Mouse (Mus musculus): ENCODE results near the gene H2-Eb1. TPM values are rescaled to one million over a fixed set of nuclear protein-coding genes. Genes with fewer than 3 reads are reported as not detected.

H2-Eb1 gene
- 1.6 and 2.4 TPM in 2 replicates for polyA plus RNA-seq (2012; rRNA removed)
- polyA plus RNA-seq (2014; fragmentation: Nextera tagmentation; extraction: Ambion mirVana) = 3.4 and 4.6 TPM in 2 replicates

GRCm38 (mm10) chr17:34305380-34306030 is at the start of gene H2-Eb1:
H2-Eb1 (plus strand) TSS chr17:34305867.
- peak; percentile 84 for ATAC-seq (ENCODE audit: low FRiP score, low read depth)
- peak; percentile 91 for DNase-seq (ENCODE audit: low spot score)
- no peaks in the 10 kb centered on the region for H3K9me3 ChIP-seq (ENCODE audit: control insufficient read depth, low read length)
- H3K4me1 ChIP-seq (ENCODE audit: control insufficient read depth, insufficient read depth, low read length) = no peaks in the 10 kb centered on the region
- no peak within 1 kb of the TSS for H3K9ac ChIP-seq (ENCODE audit: low read depth, low read length, severe bottlenecking)
- TF ChIP-seq POLR2A (IDR thresholded peaks at IDR 0.05; ENCODE audit: borderline replicate concordance, extremely low read depth, insufficient read depth, insufficient read length) = no peak
- H3K27ac ChIP-seq (replicated peaks; ENCODE audit: low read depth, low read length) = no peak within 1 kb of the TSS
- H3K4me2 ChIP-seq (replicated peaks; ENCODE audit: low read depth, low read length, severe bottlenecking) = no peak within 1 kb of the TSS
- H3K27me3 ChIP-seq (ENCODE audit: control insufficient read depth, insufficient read depth, low read length) = no peaks in the 10 kb centered on the region
- H3K4me3 ChIP-seq (replicated peaks; ENCODE audit: low read length) = no peak within 1 kb of the TSS
- no peaks in the 10 kb centered on the region for H3K36me3 ChIP-seq (ENCODE audit: control insufficient read depth, insufficient read depth, low read length)

GRCm38 (mm10) chr17:34256501-34256900 is 49.2 kb upstream of the H2-Eb1 start:
- 78% methylated on average over 5 of the region's 5 CpGs for WGBS
- Histone ChIP-seq H3K36me3 (ENCODE audit: control insufficient read depth, insufficient read depth, low read length) (no peaks in the 10 kb centered on the region), H3K4me1 (ENCODE audit: control insufficient read depth, insufficient read depth, low read length) (no peaks in the 10 kb centered on the region), H3K27me3 (ENCODE audit: control insufficient read depth, insufficient read depth, low read length) (no peaks in the 10 kb centered on the region), H3K4me2 (replicated peaks; ENCODE audit: low read depth, low read length, severe bottlenecking) (no peak overlapping the region), H3K4me3 (replicated peaks; ENCODE audit: low read length) (no peak overlapping the region), H3K9me3 (ENCODE audit: control insufficient read depth, low read length) (no peaks in the 10 kb centered on the region), H3K27ac (replicated peaks; ENCODE audit: low read depth, low read length) (no peak overlapping the region), H3K9ac (ENCODE audit: low read depth, low read length, severe bottlenecking) (no peak overlapping the region)
- DNase-seq (ENCODE audit: low spot score) (no peak), ATAC-seq (ENCODE audit: low FRiP score, low read depth) (no peak)
- no peak for TF ChIP-seq POLR2A (IDR thresholded peaks at IDR 0.05; ENCODE audit: borderline replicate concordance, extremely low read depth, insufficient read depth, insufficient read length)

GRCm38 (mm10) chr17:34257594-34258375 is 47.9 kb upstream of the H2-Eb1 start, which contains the start of gene H2-Ab1:
H2-Ab1 (plus strand) TSS chr17:34257689.
- DNase-seq (ENCODE audit: low spot score) (peak; percentile 73), ATAC-seq (ENCODE audit: low FRiP score, low read depth) (no peak)
- Histone ChIP-seq H3K9me3 (ENCODE audit: control insufficient read depth, low read length) (no peaks in the 10 kb centered on the region), H3K27me3 (ENCODE audit: control insufficient read depth, insufficient read depth, low read length) (no peaks in the 10 kb centered on the region), H3K9ac (ENCODE audit: low read depth, low read length, severe bottlenecking) (no peak within 1 kb of the TSS), H3K27ac (replicated peaks; ENCODE audit: low read depth, low read length) (no peak within 1 kb of the TSS), H3K4me3 (replicated peaks; ENCODE audit: low read length) (no peak within 1 kb of the TSS), H3K4me1 (ENCODE audit: control insufficient read depth, insufficient read depth, low read length) (no peaks in the 10 kb centered on the region), H3K36me3 (ENCODE audit: control insufficient read depth, insufficient read depth, low read length) (no peaks in the 10 kb centered on the region), H3K4me2 (replicated peaks; ENCODE audit: low read depth, low read length, severe bottlenecking) (no peak within 1 kb of the TSS)
- WGBS = 71% methylated on average over 11 of the region's 11 CpGs
- TF ChIP-seq POLR2A (IDR thresholded peaks at IDR 0.05; ENCODE audit: borderline replicate concordance, extremely low read depth, insufficient read depth, insufficient read length) = no peak

- Histone ChIP-seq H3K27me3 (ENCODE audit: control insufficient read depth, insufficient read depth, low read length) (peaks cover 26% of the 10 kb centered on the region), H3K27ac (replicated peaks; ENCODE audit: low read depth, low read length) (no peak overlapping the region), H3K4me1 (ENCODE audit: control insufficient read depth, insufficient read depth, low read length) (0 out of 2 replicates have a peak, but pooled peaks cover 3% of the 10 kb centered on the region), H3K9me3 (ENCODE audit: control insufficient read depth, low read length) (no peaks in the 10 kb centered on the region), H3K4me2 (replicated peaks; ENCODE audit: low read depth, low read length, severe bottlenecking) (no peak overlapping the region), H3K9ac (ENCODE audit: low read depth, low read length, severe bottlenecking) (no peak overlapping the region), H3K4me3 (replicated peaks; ENCODE audit: low read length) (no peak overlapping the region), H3K36me3 (ENCODE audit: control insufficient read depth, insufficient read depth, low read length) (no peaks in the 10 kb centered on the region)
- DNase-seq (ENCODE audit: low spot score) (peak; percentile 25), ATAC-seq (ENCODE audit: low FRiP score, low read depth) (no peak)
- 56% methylated on average over 5 of the region's 5 CpGs for WGBS
- no peak for TF ChIP-seq POLR2A (IDR thresholded peaks at IDR 0.05; ENCODE audit: borderline replicate concordance, extremely low read depth, insufficient read depth, insufficient read length)
These were observed 45.1 kb upstream of the H2-Eb1 start for GRCm38 (mm10) chr17:34260551-34260950.

- Histone ChIP-seq H3K27me3 (ENCODE audit: control insufficient read depth, insufficient read depth, low read length) (peaks cover 27% of the 10 kb centered on the region), H3K4me2 (replicated peaks; ENCODE audit: low read depth, low read length, severe bottlenecking) (no peak overlapping the region), H3K9me3 (ENCODE audit: control insufficient read depth, low read length) (no peaks in the 10 kb centered on the region), H3K36me3 (ENCODE audit: control insufficient read depth, insufficient read depth, low read length) (no peaks in the 10 kb centered on the region), H3K27ac (replicated peaks; ENCODE audit: low read depth, low read length) (no peak overlapping the region), H3K9ac (ENCODE audit: low read depth, low read length, severe bottlenecking) (no peak overlapping the region), H3K4me1 (ENCODE audit: control insufficient read depth, insufficient read depth, low read length) (0 out of 2 replicates have a peak, but pooled peaks cover 3% of the 10 kb centered on the region), H3K4me3 (replicated peaks; ENCODE audit: low read length) (no peak overlapping the region)
- WGBS = 31% methylated on average over 4 of the region's 4 CpGs
- DNase-seq (ENCODE audit: low spot score) = peak; percentile 81
- peak; percentile 41 for ATAC-seq (ENCODE audit: low FRiP score, low read depth)
- TF ChIP-seq POLR2A (IDR thresholded peaks at IDR 0.05; ENCODE audit: borderline replicate concordance, extremely low read depth, insufficient read depth, insufficient read length) = no peak
These were observed 44.2 kb upstream of the H2-Eb1 start for GRCm38 (mm10) chr17:34261502-34261901.

Measured in limb, embryonic 14.5 days (tissue).